Mouse (Mus musculus) stomach, postnatal 0 days (tissue): Measurements from ENCODE around the gene Mutyh.

Experiments used
- CTCF ChIP-seq: IDR thresholded peaks from 2 replicates; pipeline ENCODE4 v1.5.1; 2016; ENCODE audit warnings: antibody characterized with exemption, low read depth, mild to moderate bottlenecking, moderate library complexity
- EP300 ChIP-seq: optimal IDR thresholded peaks from 2 replicates; pipeline ENCODE3; 2016; ENCODE audit warnings: antibody characterized with exemption

DNA sequence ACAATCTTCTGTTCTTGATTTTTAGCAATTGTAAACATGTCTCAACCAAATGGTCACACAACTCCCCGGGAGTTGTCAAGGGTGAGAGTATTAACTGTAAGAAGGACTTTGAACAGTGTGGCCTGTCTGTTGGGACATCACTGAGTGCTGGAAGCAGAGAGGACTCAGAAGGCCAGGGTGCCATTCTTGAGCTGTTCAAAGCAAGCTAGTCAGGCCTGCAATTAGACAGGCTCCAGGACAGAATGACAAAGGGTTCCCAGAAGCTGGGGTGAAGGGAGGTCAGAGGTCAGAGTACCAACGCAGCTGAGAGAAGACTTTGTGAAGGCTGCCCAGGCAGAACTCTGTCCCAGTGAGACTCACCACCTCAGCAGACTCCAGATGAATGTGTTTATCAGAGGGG, 31.5 kb downstream of the Mutyh start:
- TF ChIP-seq EP300, result no peak
- no peak for TF ChIP-seq CTCF
